Mouse (Mus musculus) forebrain, embryonic 14.5 days (tissue): Measurements from ENCODE around the gene Lin7a. TPM values are rescaled to one million over a fixed set of nuclear protein-coding genes. Genes with fewer than 3 reads are reported as not detected.

Experiments used
- ATAC-seq: fragments of 200-750 bp; cut with Nextera tagmentation; 2 replicates; pipeline ENCODE4 v1.8.0; 2017; ENCODE audit warnings: mild to moderate bottlenecking, moderate library complexity
- DNase-seq: peaks from one replicate; pipeline ENCODE4 v3.0.0-alpha.2; 2015; ENCODE audit warnings: low spot score
- H3K27ac ChIP-seq: fragments of 300-500 bp; sonication (generic); 2 replicates; pipeline ENCODE4 v1.5.1; 2014; ENCODE audit warnings: low read depth, mild to moderate bottlenecking, control low read depth, low read length, moderate library complexity
- H3K27me3 ChIP-seq: fragments of 300-500 bp; sonication (generic); replicated peaks from 2 replicates; pipeline ENCODE4 v1.6.1; 2014; ENCODE audit warnings: low read length, control low read depth, mixed read lengths; ENCODE audit not compliant: control insufficient read depth, insufficient read depth
- H3K36me3 ChIP-seq: fragments of 300-500 bp; sonication (generic); 2 replicates; pipeline ENCODE4 v1.6.1; 2014; ENCODE audit warnings: low read length, control low read depth; ENCODE audit not compliant: control insufficient read depth, insufficient read depth
- H3K4me1 ChIP-seq: fragments of 300-500 bp; sonication (generic); 2 replicates; pipeline ENCODE4 v1.6.1; 2014; ENCODE audit warnings: antibody characterized with exemption, low read length, control low read depth; ENCODE audit not compliant: control insufficient read depth, insufficient read depth
- H3K4me2 ChIP-seq: fragments of 300-500 bp; sonication (generic); 2 replicates; pipeline ENCODE4 v1.6.1; 2014; ENCODE audit warnings: mild to moderate bottlenecking, control low read depth, low read length
- H3K4me3 ChIP-seq: fragments of 300-500 bp; sonication (generic); 2 replicates; pipeline ENCODE4 v1.5.1; 2014; ENCODE audit warnings: low read depth, low read length, control low read depth
- H3K9ac ChIP-seq: fragments of 300-500 bp; sonication (generic); 2 replicates; pipeline ENCODE4 v1.6.1; 2014; ENCODE audit warnings: mild to moderate bottlenecking, low read length, control low read depth, moderate library complexity
- H3K9me3 ChIP-seq: fragments of 300-500 bp; sonication (generic); replicated peaks from 2 replicates; pipeline ENCODE4 v1.6.1; 2016; ENCODE audit warnings: low read length, control low read depth, mixed read lengths; ENCODE audit not compliant: control insufficient read depth
- WGBS: fragments of 180-500 bp; shearing (Covaris S2); extraction: QIAGEN DNeasy Blood & Tissue Kit; methylation state at CpG from one replicate; pipeline ENCODE4 v1.1.7; 2014; 5-methylcytosine and 5-hydroxymethylcytosine counted together
- polyA plus RNA-seq: library from polyadenylated mRNA; unstranded; fragments of >200 nt; fragmentation: Nextera tagmentation; extraction: Ambion mirVana; gene quantifications from 2 replicates; pipeline ENCODE4 v1.2.1, GENCODE M21; 2014

The Lin7a gene
- polyA plus RNA-seq, 1 experiment from 2014 or later, result 9.1 TPM

DNA sequence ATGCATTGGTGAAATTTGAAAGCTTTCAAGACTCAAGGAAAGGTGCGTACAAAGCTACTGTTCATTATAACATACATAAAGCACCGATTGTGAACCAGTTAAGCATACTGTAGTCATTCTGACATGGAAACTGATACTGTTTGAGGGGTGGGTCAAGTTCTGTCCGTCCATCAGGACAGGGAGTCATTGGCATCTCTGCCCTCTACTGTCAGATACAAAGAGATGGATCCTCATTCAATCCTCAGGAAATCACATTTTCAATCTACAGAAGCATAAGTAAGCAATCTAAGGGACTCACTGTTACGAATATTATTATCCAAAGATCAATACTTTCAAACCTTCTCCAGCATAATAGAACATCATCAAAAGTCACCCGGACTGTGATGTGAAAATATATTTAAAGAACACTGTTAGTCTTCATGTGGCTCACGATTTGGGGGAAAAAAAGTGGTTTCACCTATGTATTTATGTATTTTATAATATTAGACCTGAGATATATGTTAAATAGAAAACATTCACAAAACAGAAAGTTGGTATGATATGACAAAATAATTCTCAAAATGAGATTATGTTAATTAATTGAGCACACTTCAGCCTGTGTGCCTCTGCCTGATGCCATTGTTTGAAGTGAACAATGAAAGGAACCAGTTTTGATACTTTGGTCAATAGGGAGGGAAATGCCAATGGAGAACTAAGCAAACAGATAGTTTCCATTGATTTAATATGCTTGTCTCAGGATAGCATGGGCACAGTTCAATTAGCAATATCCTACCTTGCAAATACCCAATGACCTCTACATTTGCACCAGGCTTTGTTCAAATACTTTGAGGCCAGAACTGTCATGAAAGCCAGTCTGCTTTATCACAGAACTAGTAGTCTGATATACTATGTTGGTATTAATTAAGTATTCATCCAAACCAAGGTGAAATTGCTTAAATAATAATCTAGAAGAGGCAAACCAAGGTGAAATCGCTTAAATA lies 36.8 kb upstream of the Lin7a start:
- no peak overlapping the region for H3K27ac ChIP-seq
- ATAC-seq (no peak), DNase-seq (no peak)
- WGBS, result 84% methylated on average over 7 of the region's 7 CpGs
- no peaks in the 10 kb centered on the region for H3K27me3 ChIP-seq
- no peaks in the 10 kb centered on the region for H3K9me3 ChIP-seq
- H3K4me2 ChIP-seq, result no peak overlapping the region
- H3K4me1 ChIP-seq, result no peaks in the 10 kb centered on the region
- H3K9ac ChIP-seq, result no peak overlapping the region
- H3K4me3 ChIP-seq, result no peak overlapping the region
- H3K36me3 ChIP-seq, result no peaks in the 10 kb centered on the region

- WGBS, result 88% methylated on average over 3 of the region's 3 CpGs
- Histone ChIP-seq H3K4me1 (no peaks in the 10 kb centered on the region), H3K4me2 (no peak overlapping the region), H3K27ac (no peak overlapping the region), H3K9ac (no peak overlapping the region), H3K27me3 (no peaks in the 10 kb centered on the region), H3K9me3 (no peaks in the 10 kb centered on the region), H3K36me3 (no peaks in the 10 kb centered on the region), H3K4me3 (no peak overlapping the region)
- no peak for DNase-seq
- ATAC-seq, result no peak
Measured at GRCm38 (mm10) chr10:107235496-107235895, 36.0 kb upstream of the Lin7a start.

GRCm38 (mm10) chr10:107236211-107236610 lies 35.3 kb upstream of the Lin7a start:
- no peaks in the 10 kb centered on the region for H3K9me3 ChIP-seq
- no peaks in the 10 kb centered on the region for H3K27me3 ChIP-seq
- 78% methylated on average over 4 of the region's 4 CpGs for WGBS
- DNase-seq (no peak), ATAC-seq (no peak)
- H3K9ac ChIP-seq, result no peak overlapping the region
- no peak overlapping the region for H3K4me3 ChIP-seq
- no peaks in the 10 kb centered on the region for H3K4me1 ChIP-seq
- no peak overlapping the region for H3K4me2 ChIP-seq
- no peak overlapping the region for H3K27ac ChIP-seq
- H3K36me3 ChIP-seq, result no peaks in the 10 kb centered on the region

GRCm38 (mm10) chr10:107237076-107237475 lies 34.4 kb upstream of the Lin7a start:
- WGBS, result 91% methylated on average over 2 of the region's 2 CpGs

DNA sequence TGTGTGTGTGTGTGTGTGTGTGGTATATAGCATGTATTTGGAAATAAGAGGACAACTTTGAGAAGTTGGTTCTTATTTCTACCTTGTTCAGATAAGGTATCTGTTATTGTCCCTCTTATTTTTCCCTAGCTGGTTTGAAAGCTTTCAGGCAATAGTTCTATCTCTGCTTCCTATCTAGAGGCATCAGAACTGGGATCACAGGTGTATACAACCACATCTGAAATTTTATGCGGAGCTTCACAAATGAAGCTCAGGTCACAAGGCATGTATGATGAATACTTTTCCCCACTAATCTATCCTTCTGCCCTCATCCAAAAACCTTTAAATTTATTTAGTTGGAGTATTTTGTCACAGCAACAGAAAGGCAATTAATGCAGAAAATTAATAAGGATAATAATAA lies 33.8 kb upstream of the Lin7a start:
- Histone ChIP-seq H3K9ac (no peak overlapping the region), H3K36me3 (no peaks in the 10 kb centered on the region), H3K4me2 (no peak overlapping the region), H3K27me3 (no peaks in the 10 kb centered on the region), H3K27ac (no peak overlapping the region), H3K4me1 (no peaks in the 10 kb centered on the region), H3K9me3 (no peaks in the 10 kb centered on the region), H3K4me3 (no peak overlapping the region)
- 100% methylated on average over 1 of the region's 1 CpGs for WGBS
- ATAC-seq, result no peak
- DNase-seq, result no peak

More at GRCm38 (mm10) chr10:107237076-107237475, 34.4 kb upstream of the Lin7a start:
- H3K9ac ChIP-seq, result no peak overlapping the region
- no peak for ATAC-seq
- no peak for DNase-seq
- no peak overlapping the region for H3K27ac ChIP-seq
- no peak overlapping the region for H3K4me3 ChIP-seq
- no peaks in the 10 kb centered on the region for H3K36me3 ChIP-seq
- no peaks in the 10 kb centered on the region for H3K27me3 ChIP-seq
- no peaks in the 10 kb centered on the region for H3K9me3 ChIP-seq
- H3K4me1 ChIP-seq, result no peaks in the 10 kb centered on the region
- H3K4me2 ChIP-seq, result no peak overlapping the region

DNA sequence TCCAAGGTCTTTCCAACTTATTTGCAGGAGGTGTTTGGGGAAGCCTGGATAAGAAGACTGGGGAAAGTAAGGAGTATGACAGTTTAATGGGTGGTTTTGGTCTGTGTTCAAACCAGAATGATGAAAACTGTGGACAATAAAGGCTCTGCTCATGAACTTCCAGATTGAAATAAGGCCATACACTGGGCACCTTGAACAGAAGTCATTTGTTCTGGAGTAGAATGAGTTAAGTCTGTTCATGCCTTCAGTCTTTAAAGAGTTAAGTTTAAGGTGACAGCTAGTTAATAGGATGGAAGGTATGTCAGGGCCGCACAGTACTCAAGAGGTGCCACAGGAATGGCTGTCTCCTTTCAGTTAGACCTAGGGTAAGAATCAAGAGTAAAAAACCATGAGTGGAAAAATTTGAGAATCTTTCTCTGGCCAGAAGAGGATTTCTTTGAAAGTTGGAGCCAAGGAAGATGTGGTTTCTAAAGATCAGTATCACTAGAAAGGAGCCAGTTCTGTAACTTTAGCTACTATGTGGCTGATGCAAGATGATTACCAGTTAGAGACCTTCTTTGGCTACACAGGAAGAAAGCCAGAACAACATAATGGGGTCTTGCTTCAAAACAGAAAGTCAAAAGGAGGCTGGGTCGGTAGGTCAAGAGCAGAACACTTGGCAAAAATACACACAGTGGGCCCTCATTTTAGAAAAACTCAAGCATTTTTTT lies 33.2 kb upstream of the Lin7a start:
- Histone ChIP-seq H3K4me1 (no peaks in the 10 kb centered on the region), H3K36me3 (no peaks in the 10 kb centered on the region), H3K9me3 (no peaks in the 10 kb centered on the region), H3K27ac (no peak overlapping the region), H3K27me3 (no peaks in the 10 kb centered on the region), H3K4me3 (no peak overlapping the region), H3K4me2 (no peak overlapping the region), H3K9ac (no peak overlapping the region)
- WGBS, result 85% methylated on average over 2 of the region's 2 CpGs
- no peak for DNase-seq
- no peak for ATAC-seq

- Histone ChIP-seq H3K36me3 (no peaks in the 10 kb centered on the region), H3K4me2 (no peak overlapping the region), H3K9ac (no peak overlapping the region), H3K27me3 (no peaks in the 10 kb centered on the region), H3K9me3 (no peaks in the 10 kb centered on the region), H3K27ac (no peak overlapping the region), H3K4me1 (no peaks in the 10 kb centered on the region), H3K4me3 (no peak overlapping the region)
- ATAC-seq (no peak), DNase-seq (no peak)
- 74% methylated on average over 3 of the region's 3 CpGs for WGBS
Measured at GRCm38 (mm10) chr10:107238861-107239435, 32.5 kb upstream of the Lin7a start.

DNA sequence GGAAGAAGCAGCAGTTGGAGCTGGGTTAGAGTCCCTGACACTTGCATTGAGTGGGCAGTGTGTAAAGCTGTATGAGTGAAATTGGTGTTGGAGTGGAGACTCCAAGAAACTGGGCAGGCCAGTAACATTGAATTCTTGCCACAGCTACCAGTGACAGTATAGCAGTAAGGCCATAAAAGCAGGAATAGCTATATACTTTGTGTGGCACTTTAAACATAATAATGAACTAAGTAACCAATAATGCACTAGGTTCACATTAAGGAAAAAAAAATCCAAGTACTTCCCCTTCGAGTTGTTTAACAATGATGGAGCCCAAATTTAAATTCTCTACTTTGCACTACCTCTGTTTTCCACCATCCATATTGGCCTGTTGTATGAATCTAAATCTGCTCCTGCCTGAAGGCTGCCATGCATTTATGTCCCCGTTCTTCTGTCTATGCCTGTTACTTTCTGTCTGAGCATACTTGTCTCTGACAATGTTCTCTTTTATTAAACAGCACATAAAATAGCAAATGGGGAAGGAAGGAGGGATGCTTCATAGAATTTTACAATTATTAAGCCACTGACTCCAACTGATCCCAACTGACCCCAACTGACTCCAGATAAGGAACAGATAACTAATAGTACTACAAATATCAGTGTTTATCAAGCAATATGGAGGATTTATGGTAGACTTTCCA lies 31.7 kb upstream of the Lin7a start:
- H3K4me1 ChIP-seq, result no peaks in the 10 kb centered on the region
- no peak for DNase-seq
- H3K4me3 ChIP-seq, result no peak overlapping the region
- H3K9me3 ChIP-seq, result no peaks in the 10 kb centered on the region
- no peak overlapping the region for H3K9ac ChIP-seq
- 80% methylated on average over 2 of the region's 2 CpGs for WGBS
- no peak overlapping the region for H3K4me2 ChIP-seq
- no peak overlapping the region for H3K27ac ChIP-seq
- no peaks in the 10 kb centered on the region for H3K27me3 ChIP-seq
- H3K36me3 ChIP-seq, result no peaks in the 10 kb centered on the region
- ATAC-seq, result no peak
